ENCODE assay signal across 30 mouse cellular contexts in the genomic region with DNA sequence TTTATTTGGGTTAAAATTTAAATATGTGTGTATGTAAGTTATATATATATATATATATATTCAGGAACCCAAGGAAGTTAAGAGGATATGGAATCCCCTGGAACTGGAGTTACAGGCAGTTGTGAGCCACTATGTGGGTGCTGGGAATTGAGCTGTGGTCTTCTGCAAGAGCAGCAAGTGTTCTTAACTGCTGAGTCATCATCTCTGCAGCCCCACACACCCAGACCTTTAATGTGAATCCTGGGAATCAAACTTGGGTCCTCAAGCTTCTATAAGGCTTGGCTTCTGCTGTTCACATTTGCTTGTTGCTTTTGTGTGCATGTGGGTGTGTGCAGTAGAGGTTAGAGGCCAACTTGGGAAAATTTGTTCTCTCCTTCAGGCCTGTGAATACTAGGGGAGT.
"Had no signal": no experiment of that assay in that cellular context is flagged by ENCODE, and none has a peak within 500 bp of the region (broad histone marks: within the 10 kb centered on the region; RNA-seq: fewer than 3 reads in every experiment).

No protein-coding gene starts in this region.

- H3K4me1 ChIP-seq: limb, embryonic 10.5 days; limb, embryonic 12.5 days; limb, embryonic 13.5 days; limb, embryonic 15.5 days; lung, embryonic 15.5 days; midbrain, embryonic 13.5 days; midbrain, embryonic 15.5 days; neural tube, embryonic 12.5 days had no signal

- H3K27me3 ChIP-seq: limb, embryonic 12.5 days; limb, embryonic 13.5 days; limb, embryonic 15.5 days; liver, embryonic 12.5 days; liver, embryonic 13.5 days; liver, embryonic 15.5 days; lung, embryonic 15.5 days; megakaryocyte, embryonic 14.5 days; midbrain, embryonic 12.5 days; midbrain, embryonic 13.5 days; midbrain, embryonic 15.5 days; neural tube, embryonic 12.5 days had no signal

- H3K27ac ChIP-seq: limb, embryonic 10.5 days; limb, embryonic 12.5 days; limb, embryonic 13.5 days; limb, embryonic 15.5 days; liver, embryonic 12.5 days; liver, embryonic 13.5 days; liver, embryonic 14.5 days; liver, embryonic 15.5 days; lung, embryonic 15.5 days; macrophage; midbrain, embryonic 10.5 days; midbrain, embryonic 12.5 days; midbrain, embryonic 13.5 days; midbrain, embryonic 15.5 days; neural tube, embryonic 12.5 days had no signal

- H3K9me3 ChIP-seq: limb, embryonic 10.5 days; limb, embryonic 12.5 days; limb, embryonic 13.5 days; limb, embryonic 15.5 days; liver, embryonic 12.5 days; liver, embryonic 13.5 days; liver, embryonic 15.5 days; lung, embryonic 15.5 days; megakaryocyte, embryonic 14.5 days; midbrain, embryonic 10.5 days; midbrain, embryonic 12.5 days; midbrain, embryonic 13.5 days; midbrain, embryonic 15.5 days; neural tube, embryonic 12.5 days had no signal

- H3K9ac ChIP-seq: limb, embryonic 12.5 days; limb, embryonic 13.5 days; limb, embryonic 15.5 days; liver, embryonic 12.5 days; liver, embryonic 13.5 days; liver, embryonic 14.5 days; liver, embryonic 15.5 days; liver, postnatal 0 days; lung, embryonic 14.5 days; lung, embryonic 15.5 days; midbrain, embryonic 12.5 days; midbrain, embryonic 13.5 days; midbrain, embryonic 15.5 days; neural tube, embryonic 12.5 days had no signal

- H3K4me2 ChIP-seq: limb, embryonic 12.5 days; limb, embryonic 13.5 days; limb, embryonic 15.5 days; liver, embryonic 11.5 days; liver, embryonic 12.5 days; liver, embryonic 13.5 days; liver, embryonic 15.5 days; lung, embryonic 14.5 days; lung, embryonic 15.5 days; midbrain, embryonic 11.5 days; midbrain, embryonic 12.5 days; midbrain, embryonic 13.5 days; midbrain, embryonic 15.5 days; neural tube, embryonic 12.5 days had no signal

- DNase-seq: left cerebral cortex, postnatal 4 days; liver; liver, embryonic 13.5 days; liver, postnatal 0 days; lung, adult 18-20 months; lung, adult 2 months; lung, embryonic 14.5 days; lung, postnatal 10 days; lung, postnatal 14 days; lung, postnatal 36 days; lung, postnatal 4 days; midbrain, embryonic 14.5 days had no signal

- H3K4me3 ChIP-seq: limb, embryonic 10.5 days; limb, embryonic 12.5 days; limb, embryonic 13.5 days; limb, embryonic 15.5 days; liver, embryonic 12.5 days; liver, embryonic 13.5 days; liver, embryonic 15.5 days; lung, embryonic 15.5 days; megakaryocyte, embryonic 14.5 days; midbrain, embryonic 10.5 days; midbrain, embryonic 12.5 days; midbrain, embryonic 13.5 days; midbrain, embryonic 15.5 days; myocyte; neural tube, embryonic 12.5 days had no signal
